Mouse (Mus musculus) embryonic stem cell, embryonic (primary cell): ENCODE data around the gene Rcc2.

Source experiments
- CTCF ChIA-PET, 4 experiments: fragments of 300-600 bp in 2 of 4; fragments of 350-600 bp in 2 of 4; sonication (Branson Sonifier 250); formaldehyde crosslinking; loops; one replicate each; lab custom pipeline; 2022; ENCODE audit warnings: inconsistent platforms in 2 of 4; lab: Charles Lee
- POLR2A ChIA-PET, 4 experiments: fragments of 300-600 bp in 2 of 4; fragments of 350-600 bp in 2 of 4; sonication (Branson Sonifier 250); formaldehyde crosslinking; loops; one replicate each; lab custom pipeline; 2022; ENCODE audit warnings: antibody characterized with exemption in 4 of 4, inconsistent platforms in 1 of 4; lab: Charles Lee

The Rcc2 gene

GRCm38 (mm10) chr4:140713480-140714365 lies 13.4 kb downstream of the Rcc2 start:
- CTCF ChIA-PET = interaction anchor here (0.6 to 1.8 kb wide), 16 partner anchors 9 to 619 kb away, joined by 3 to 12 read pairs (median 4); no protein-coding TSS in a partner anchor
- POLR2A ChIA-PET = interaction anchor here (0.5 to 17.6 kb wide), 15 partner anchors 4 to 139 kb away, joined by 3 to 362 read pairs (median 6); partner anchors contain the start of gene Rcc2 (in 1 of the 4)

- ChIA-PET POLR2A (interaction anchor here (0.7 to 17.6 kb wide), 9 partner anchors 5 to 29 kb away, joined by 3 to 362 read pairs (median 10); partner anchors contain the start of gene Rcc2 (in 1 of the 4)), CTCF (interaction anchor here in 3 of 4 experiments (1.1 to 1.5 kb wide), 3 partner anchors 10 to 154 kb away, joined by 3 to 5 read pairs (median 4); no protein-coding TSS in a partner anchor)
Observed at GRCm38 (mm10) chr4:140714586-140714985, 14.2 kb downstream of the Rcc2 start.

- ChIA-PET CTCF (no interaction called here), POLR2A (interaction anchor here in 3 of 4 experiments (0.6 to 17.6 kb wide), 7 partner anchors 3 to 226 kb away, joined by 3 to 362 read pairs (median 3); partner anchors contain the start of gene Rcc2 (in 2 of the 3))
Observed at GRCm38 (mm10) chr4:140716994-140717393, 16.7 kb downstream of the Rcc2 start.

GRCm38 (mm10) chr4:140718436-140718835 lies 18.1 kb downstream of the Rcc2 start:
- CTCF ChIA-PET = interaction anchor here (0.5 to 1.4 kb wide), 8 partner anchors 11 to 282 kb away, joined by 3 to 15 read pairs (median 4); no protein-coding TSS in a partner anchor
- POLR2A ChIA-PET = interaction anchor here (0.6 to 17.6 kb wide), 15 partner anchors 8 to 239 kb away, joined by 3 to 362 read pairs (median 3); no protein-coding TSS in a partner anchor

- POLR2A ChIA-PET = interaction anchor here in 3 of 4 experiments (0.7 to 17.6 kb wide), 6 partner anchors 10 to 71 kb away, joined by 3 to 362 read pairs (median 4); partner anchors contain the start of gene Rcc2 (in 1 of the 3)
- CTCF ChIA-PET = interaction anchor here in 1 of 4 experiments (1.6 kb wide), 1 partner anchor 11 kb away, joined by 5 read pairs; no protein-coding TSS in a partner anchor
Observed at GRCm38 (mm10) chr4:140720091-140720490, 19.8 kb downstream of the Rcc2 start.

GRCm38 (mm10) chr4:140721968-140722490 lies 21.7 kb downstream of the Rcc2 start:
- POLR2A ChIA-PET = interaction anchor here in 2 of 4 experiments (0.8 to 17.6 kb wide), 6 partner anchors 9 to 22 kb away, joined by 3 to 362 read pairs (median 4); partner anchors contain the start of gene Rcc2 (in 1 of the 2)

GRCm38 (mm10) chr4:140722710-140723109 lies 22.4 kb downstream of the Rcc2 start:
- ChIA-PET POLR2A (interaction anchor here in 3 of 4 experiments (0.7 to 17.6 kb wide), 8 partner anchors 8 to 144 kb away, joined by 3 to 362 read pairs (median 3); no protein-coding TSS in a partner anchor), CTCF (interaction anchor here in 3 of 4 experiments (0.9 to 1.7 kb wide), 4 partner anchors 9 to 10 kb away, joined by 3 to 15 read pairs (median 4); no protein-coding TSS in a partner anchor)

More at GRCm38 (mm10) chr4:140721968-140722490, 21.7 kb downstream of the Rcc2 start:
- CTCF ChIA-PET = interaction anchor here in 2 of 4 experiments (1.2 to 1.3 kb wide), 2 partner anchors 11 to 42 kb away, joined by 3 to 4 read pairs; no protein-coding TSS in a partner anchor

GRCm38 (mm10) chr4:140723192-140723591 lies 22.9 kb downstream of the Rcc2 start:
- POLR2A ChIA-PET = interaction anchor here in 3 of 4 experiments (0.5 to 17.6 kb wide), 14 partner anchors 8 to 319 kb away, joined by 3 to 362 read pairs (median 3); no protein-coding TSS in a partner anchor
- CTCF ChIA-PET = interaction anchor here (0.6 to 2.3 kb wide), 11 partner anchors 9 to 225 kb away, joined by 3 to 27 read pairs (median 4); no protein-coding TSS in a partner anchor

GRCm38 (mm10) chr4:140723801-140724200 lies 23.5 kb downstream of the Rcc2 start:
- POLR2A ChIA-PET = interaction anchor here (0.6 to 17.6 kb wide), 24 partner anchors 9 to 1048 kb away, joined by 3 to 362 read pairs (median 4); partner anchors contain the start of gene Padi6 (in 1 of the 4)
- CTCF ChIA-PET = interaction anchor here (0.5 to 2.3 kb wide), 43 partner anchors 9 to 1616 kb away, joined by 3 to 27 read pairs (median 4); partner anchors contain the start of gene Padi6 (in 2 of the 4)

GRCm38 (mm10) chr4:140724739-140725138 lies 24.4 kb downstream of the Rcc2 start:
- ChIA-PET POLR2A (interaction anchor here in 3 of 4 experiments (0.9 to 17.6 kb wide), 12 partner anchors 8 to 50 kb away, joined by 3 to 362 read pairs (median 4); partner anchors contain the start of gene Padi6 (in 1 of the 3)), CTCF (interaction anchor here (0.6 to 2.3 kb wide), 24 partner anchors 8 to 415 kb away, joined by 3 to 27 read pairs (median 4); partner anchors contain the start of gene Padi6 (in 2 of the 4))

GRCm38 (mm10) chr4:140726907-140727306 lies 26.6 kb downstream of the Rcc2 start:
- ChIA-PET CTCF (interaction anchor here in 2 of 4 experiments (0.8 to 1.7 kb wide), 6 partner anchors 14 to 238 kb away, joined by 3 to 4 read pairs (median 4); no protein-coding TSS in a partner anchor), POLR2A (interaction anchor here (0.5 to 17.6 kb wide), 14 partner anchors 8 to 679 kb away, joined by 3 to 362 read pairs (median 3); partner anchors contain the start of gene Padi6 (in 1 of the 4))

GRCm38 (mm10) chr4:140731654-140732053 lies 31.3 kb downstream of the Rcc2 start:
- POLR2A ChIA-PET = interaction anchor here in 3 of 4 experiments (0.5 to 3.8 kb wide), 19 partner anchors 9 to 482 kb away, joined by 3 to 13 read pairs (median 3); partner anchors contain the start of gene Padi6 (in 1 of the 3)
- CTCF ChIA-PET = interaction anchor here in 3 of 4 experiments (0.6 to 4.8 kb wide), 27 partner anchors 9 to 333 kb away, joined by 3 to 43 read pairs (median 4); partner anchors contain the start of gene Padi6 (in 3 of the 3)

- CTCF ChIA-PET = interaction anchor here (0.6 to 4.8 kb wide), 19 partner anchors 8 to 944 kb away, joined by 3 to 43 read pairs (median 5); partner anchors contain the start of genes Padi6 (in 3 of the 4) and Atp13a2 (in 1 of the 4)
- POLR2A ChIA-PET = interaction anchor here (0.6 to 3.8 kb wide), 16 partner anchors 9 to 406 kb away, joined by 3 to 13 read pairs (median 4); partner anchors contain the start of genes Padi6 (in 1 of the 4) and Rcc2 (in 1 of the 4)
Observed at GRCm38 (mm10) chr4:140732871-140733270, 32.5 kb downstream of the Rcc2 start.

- CTCF ChIA-PET = interaction anchor here in 3 of 4 experiments (0.6 to 5.8 kb wide), 6 partner anchors 8 to 22 kb away, joined by 3 to 43 read pairs (median 10); no protein-coding TSS in a partner anchor
- POLR2A ChIA-PET = interaction anchor here in 2 of 4 experiments (0.5 to 1.0 kb wide), 2 partner anchors 10 to 18 kb away, joined by 3 to 4 read pairs; no protein-coding TSS in a partner anchor
Observed at GRCm38 (mm10) chr4:140740655-140741054, 40.3 kb downstream of the Rcc2 start.

- ChIA-PET CTCF (interaction anchor here (0.6 to 5.8 kb wide), 7 partner anchors 9 to 67 kb away, joined by 3 to 43 read pairs (median 8); no protein-coding TSS in a partner anchor), POLR2A (interaction anchor here in 3 of 4 experiments (0.5 to 1.4 kb wide), 9 partner anchors 9 to 421 kb away, joined by 3 to 10 read pairs (median 3); no protein-coding TSS in a partner anchor)
Observed at GRCm38 (mm10) chr4:140741401-140741800, 41.1 kb downstream of the Rcc2 start.

GRCm38 (mm10) chr4:140742543-140742942 lies 42.2 kb downstream of the Rcc2 start, which contains the start of gene Padi6:
Gene Padi6 (minus strand): TSS chr4:140742643.
- POLR2A ChIA-PET = interaction anchor here in 3 of 4 experiments (0.6 to 1.5 kb wide), 9 partner anchors 8 to 168 kb away, joined by 3 to 8 read pairs (median 5); partner anchors contain the start of gene Rcc2 (in 1 of the 3)
- CTCF ChIA-PET = interaction anchor here (0.6 to 5.8 kb wide), 12 partner anchors 10 to 462 kb away, joined by 3 to 43 read pairs (median 4); no protein-coding TSS in a partner anchor
